Mouse (Mus musculus) lung, embryonic 15.5 days (tissue): Measurements from ENCODE around the gene Pdzph1. TPM values are rescaled to one million over a fixed set of nuclear protein-coding genes. Genes with fewer than 3 reads are reported as not detected.

Experiments used
- ATAC-seq: fragments of 200-750 bp; cut with Nextera tagmentation; 2 replicates; pipeline ENCODE4 v1.8.0; 2017; ENCODE audit warnings: moderate number of reproducible peaks, borderline replicate concordance; ENCODE audit not compliant: low FRiP score, low TSS enrichment; ENCODE audit errors: extremely low read depth
- H3K27ac ChIP-seq: fragments of 300-500 bp; sonication (generic); 2 replicates; pipeline ENCODE4 v1.5.1; 2015; ENCODE audit warnings: moderate library complexity, mild to moderate bottlenecking, inconsistent platforms
- H3K27me3 ChIP-seq: fragments of 300-500 bp; sonication (generic); 2 replicates; pipeline ENCODE4 v1.6.1; 2015; ENCODE audit warnings: inconsistent platforms
- H3K36me3 ChIP-seq: fragments of 300-500 bp; sonication (generic); 2 replicates; pipeline ENCODE4 v1.6.1; 2015; ENCODE audit warnings: inconsistent platforms
- H3K4me1 ChIP-seq: fragments of 300-500 bp; sonication (generic); 2 replicates; pipeline ENCODE4 v1.6.1; 2015; ENCODE audit warnings: inconsistent platforms
- H3K4me2 ChIP-seq: fragments of 300-500 bp; sonication (generic); 2 replicates; pipeline ENCODE4 v1.6.1; 2015; ENCODE audit warnings: inconsistent platforms, mild to moderate bottlenecking, moderate library complexity
- H3K4me3 ChIP-seq: fragments of 300-500 bp; sonication (generic); 2 replicates; pipeline ENCODE4 v1.5.1; 2015; ENCODE audit warnings: mild to moderate bottlenecking, inconsistent platforms
- H3K9ac ChIP-seq: fragments of 300-500 bp; sonication (generic); 2 replicates; pipeline ENCODE4 v1.6.1; 2015; ENCODE audit warnings: inconsistent platforms
- H3K9me3 ChIP-seq: fragments of 300-500 bp; sonication (generic); 2 replicates; pipeline ENCODE4 v1.6.1; 2016; ENCODE audit warnings: inconsistent platforms
- WGBS: fragments of 180-500 bp; shearing (Covaris S2); methylation state at CpG from one replicate; pipeline ENCODE4 v1.1.7; 2015; 5-methylcytosine and 5-hydroxymethylcytosine counted together
- polyA plus RNA-seq: library from polyadenylated mRNA; unstranded; fragments of >200 nt; fragmentation: Nextera tagmentation; extraction: Ambion mirVana; gene quantifications from 2 replicates; pipeline ENCODE4 v1.2.1, GENCODE M21; 2015

Pdzph1 gene
- not detected in 2 replicates for polyA plus RNA-seq

DNA sequence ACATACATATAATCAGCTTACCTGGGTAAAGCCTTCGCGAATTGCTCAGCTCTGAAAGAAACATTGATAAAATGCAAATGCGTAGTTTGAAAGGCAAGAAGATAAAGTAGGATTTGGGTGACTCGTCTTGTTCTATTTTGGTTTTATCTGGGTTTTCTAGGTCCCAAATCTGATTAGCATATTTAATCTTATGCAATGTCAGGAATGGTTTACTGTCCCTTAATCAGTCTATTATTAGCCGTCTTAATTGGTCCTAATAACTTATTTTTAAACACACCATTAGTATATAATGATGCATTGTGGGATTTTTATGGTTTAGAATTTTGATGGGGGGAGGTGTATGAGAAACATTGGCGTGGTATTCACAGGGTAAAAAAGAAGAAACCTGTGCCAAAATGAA lies at the start of gene Pdzph1:
TSS of gene Pdzph1 (minus strand) at position 101 of the 400 bp plus-strand sequence.
- ATAC-seq: no peak
- H3K36me3 ChIP-seq: no peaks in the 10 kb centered on the region
- no peak within 1 kb of the TSS for H3K9ac ChIP-seq
- H3K4me1 ChIP-seq: no peaks in the 10 kb centered on the region
- H3K27me3 ChIP-seq: no peaks in the 10 kb centered on the region
- 78% methylated on average over 6 of the region's 6 CpGs for WGBS
- no peaks in the 10 kb centered on the region for H3K9me3 ChIP-seq
- H3K4me2 ChIP-seq: no peak within 1 kb of the TSS
- H3K27ac ChIP-seq: no peak within 1 kb of the TSS
- no peak within 1 kb of the TSS for H3K4me3 ChIP-seq

DNA sequence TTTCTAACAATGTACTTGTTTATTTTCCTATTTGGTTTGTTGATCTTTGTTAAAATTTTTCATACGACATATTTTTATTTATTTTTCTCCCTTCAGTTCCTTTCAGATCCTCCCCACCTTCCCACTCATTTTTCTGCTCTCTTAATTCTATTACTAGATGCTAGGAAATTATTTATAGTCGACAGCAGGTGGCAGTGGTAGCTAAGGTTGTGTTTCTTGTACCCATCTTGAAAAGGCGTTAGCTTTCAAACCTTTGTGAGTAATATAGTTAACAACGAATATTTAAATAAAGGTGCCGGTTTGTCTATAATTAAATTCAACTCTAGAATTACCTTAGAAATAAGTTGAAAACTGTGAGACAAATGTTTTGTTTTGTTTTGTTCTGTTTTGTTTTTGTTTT lies 48.6 kb upstream of the Pdzph1 start:
- Histone ChIP-seq H3K9me3 (no peaks in the 10 kb centered on the region), H3K36me3 (no peaks in the 10 kb centered on the region), H3K9ac (no peak overlapping the region), H3K4me2 (no peak overlapping the region), H3K4me1 (no peaks in the 10 kb centered on the region), H3K27ac (no peak overlapping the region), H3K4me3 (no peak overlapping the region), H3K27me3 (no peaks in the 10 kb centered on the region)
- WGBS: 49% methylated on average over 5 of the region's 5 CpGs
- no peak for ATAC-seq

DNA sequence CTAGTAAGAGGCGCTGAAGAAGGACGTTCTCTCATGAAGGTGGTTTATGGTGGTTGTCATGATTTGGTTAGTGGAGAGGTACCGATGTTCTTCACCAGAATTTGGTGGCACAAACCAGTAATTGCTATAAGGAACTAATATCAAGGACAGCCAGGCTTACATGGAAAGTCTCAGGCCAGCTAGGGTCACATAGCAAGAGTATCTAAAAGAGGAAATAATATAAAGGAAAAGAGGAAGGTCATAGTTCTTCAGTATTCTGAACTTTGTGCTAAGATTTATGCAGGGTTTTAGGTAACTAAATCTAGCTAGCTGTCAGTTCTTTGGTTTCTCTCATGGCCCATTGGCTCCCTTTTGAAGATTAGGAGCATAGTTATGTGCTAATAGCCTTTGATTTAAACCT lies 42.3 kb upstream of the Pdzph1 start:
- WGBS: 84% methylated on average over 3 of the region's 3 CpGs
- H3K4me1 ChIP-seq: no peaks in the 10 kb centered on the region
- no peaks in the 10 kb centered on the region for H3K9me3 ChIP-seq
- H3K4me3 ChIP-seq: no peak overlapping the region
- H3K27ac ChIP-seq: no peak overlapping the region
- no peaks in the 10 kb centered on the region for H3K27me3 ChIP-seq
- H3K36me3 ChIP-seq: no peaks in the 10 kb centered on the region
- H3K4me2 ChIP-seq: no peak overlapping the region
- ATAC-seq: no peak
- H3K9ac ChIP-seq: no peak overlapping the region

DNA sequence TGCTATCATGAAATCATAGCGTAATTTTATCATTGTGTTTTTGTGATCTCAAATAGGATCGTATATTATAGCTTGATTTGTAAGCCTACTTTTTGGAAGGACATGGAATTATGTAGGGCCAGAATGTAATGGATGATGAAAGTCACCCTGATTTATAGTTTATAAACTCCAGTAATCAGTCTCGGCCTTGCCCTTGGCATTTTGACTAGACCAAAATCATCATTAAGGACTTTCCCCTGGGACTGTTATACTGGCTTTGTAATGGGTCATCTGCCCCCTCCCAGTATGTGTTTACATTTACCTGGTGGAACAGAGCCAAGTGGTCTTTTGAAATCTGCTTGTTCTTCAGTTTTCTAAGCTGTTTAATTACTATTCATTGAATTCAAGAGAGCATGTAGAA lies 35.2 kb upstream of the Pdzph1 start:
- 71% methylated on average over 3 of the region's 3 CpGs for WGBS
- ATAC-seq: no peak
- H3K9me3 ChIP-seq: no peaks in the 10 kb centered on the region
- H3K9ac ChIP-seq: no peak overlapping the region
- H3K4me3 ChIP-seq: no peak overlapping the region
- H3K27me3 ChIP-seq: no peaks in the 10 kb centered on the region
- H3K4me2 ChIP-seq: no peak overlapping the region
- no peaks in the 10 kb centered on the region for H3K36me3 ChIP-seq
- H3K27ac ChIP-seq: no peak overlapping the region
- H3K4me1 ChIP-seq: no peaks in the 10 kb centered on the region

DNA sequence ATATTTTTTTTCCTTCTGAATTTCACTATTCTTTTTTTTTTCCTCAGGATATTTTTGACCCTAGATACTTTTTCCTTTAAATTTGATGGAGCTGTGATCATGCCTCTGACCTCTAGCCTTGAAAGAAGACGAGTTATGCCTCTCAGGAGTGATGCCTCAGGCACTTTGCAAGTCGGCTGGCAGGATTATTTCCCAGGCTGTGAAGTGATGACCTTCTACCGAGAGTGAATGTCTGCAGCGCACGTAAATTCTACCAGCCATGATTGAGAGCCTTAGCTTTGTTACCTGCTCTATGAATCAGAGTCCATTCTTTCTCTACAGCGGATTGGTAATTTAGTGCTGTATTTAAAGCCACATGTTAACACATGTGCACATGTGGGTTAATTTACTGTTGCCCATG lies 33.3 kb upstream of the Pdzph1 start:
- Histone ChIP-seq H3K4me1 (no peaks in the 10 kb centered on the region), H3K27ac (no peak overlapping the region), H3K27me3 (no peaks in the 10 kb centered on the region), H3K9ac (no peak overlapping the region), H3K4me3 (no peak overlapping the region), H3K4me2 (no peak overlapping the region), H3K36me3 (no peaks in the 10 kb centered on the region), H3K9me3 (no peaks in the 10 kb centered on the region)
- ATAC-seq: no peak
- WGBS: 42% methylated on average over 6 of the region's 6 CpGs

DNA sequence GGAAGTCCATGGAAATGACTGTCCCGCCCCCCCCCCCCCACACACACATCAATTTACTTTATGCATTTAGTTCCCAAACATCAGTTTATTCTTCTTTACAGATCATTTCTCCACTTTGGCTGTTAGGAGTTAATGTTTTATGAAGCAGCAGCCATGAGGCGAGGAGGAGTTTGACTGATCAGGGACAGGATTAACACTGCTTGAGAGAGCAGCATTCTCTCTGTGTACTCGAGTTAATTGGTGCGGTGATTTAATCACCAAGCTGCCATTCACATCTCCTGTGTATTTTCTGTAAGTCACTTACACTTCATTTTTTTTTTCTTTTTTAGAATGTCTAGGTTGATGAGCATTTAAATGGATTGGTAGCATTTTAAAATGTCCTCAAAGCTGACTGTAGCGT lies 32.8 kb upstream of the Pdzph1 start:
- no peaks in the 10 kb centered on the region for H3K4me1 ChIP-seq
- no peak overlapping the region for H3K9ac ChIP-seq
- H3K27ac ChIP-seq: no peak overlapping the region
- H3K4me3 ChIP-seq: no peak overlapping the region
- no peak overlapping the region for H3K4me2 ChIP-seq
- no peaks in the 10 kb centered on the region for H3K36me3 ChIP-seq
- WGBS: 46% methylated on average over 4 of the region's 5 CpGs
- H3K9me3 ChIP-seq: no peaks in the 10 kb centered on the region
- H3K27me3 ChIP-seq: no peaks in the 10 kb centered on the region
- no peak for ATAC-seq

GRCm38 (mm10) chr17:59018666-59019065 lies 27.5 kb upstream of the Pdzph1 start:
- no peak for ATAC-seq
- WGBS: 93% methylated on average over 4 of the region's 4 CpGs
- H3K9me3 ChIP-seq: no peaks in the 10 kb centered on the region

GRCm38 (mm10) chr17:59013091-59013459 lies 21.9 kb upstream of the Pdzph1 start, which contains the start of gene Nudt12:
Nudt12 (minus strand) TSS chr17:59013372.
- Histone ChIP-seq H3K4me2 (peak within 1 kb of the TSS; percentile 77), H3K27me3 (no peaks in the 10 kb centered on the region), H3K4me1 (no peaks in the 10 kb centered on the region), H3K27ac (no peak within 1 kb of the TSS; the same call in 1 of the 2 replicates), H3K36me3 (no peaks in the 10 kb centered on the region), H3K9me3 (no peaks in the 10 kb centered on the region), H3K4me3 (peak within 1 kb of the TSS; percentile 50), H3K9ac (peak within 1 kb of the TSS; percentile 60)
- under 1% methylated on average over 22 of the region's 22 CpGs for WGBS
- peak; percentile 89; the same call in 1 of the 2 replicates for ATAC-seq

More at GRCm38 (mm10) chr17:59018666-59019065, 27.5 kb upstream of the Pdzph1 start:
- Histone ChIP-seq H3K27me3 (no peaks in the 10 kb centered on the region), H3K27ac (no peak overlapping the region), H3K36me3 (no peaks in the 10 kb centered on the region), H3K9ac (no peak overlapping the region), H3K4me3 (no peak overlapping the region), H3K4me1 (no peaks in the 10 kb centered on the region), H3K4me2 (no peak overlapping the region)

- ATAC-seq: peak; percentile 43; the same call in 1 of the 2 replicates
- no peak overlapping the region; the same call in 1 of the 2 replicates for H3K27ac ChIP-seq
- no peaks in the 10 kb centered on the region for H3K9me3 ChIP-seq
- H3K27me3 ChIP-seq: no peaks in the 10 kb centered on the region
- peak overlapping the region; percentile 77 for H3K4me2 ChIP-seq
- H3K36me3 ChIP-seq: no peaks in the 10 kb centered on the region
- peak overlapping the region; percentile 60 for H3K9ac ChIP-seq
- peak overlapping the region; percentile 50 for H3K4me3 ChIP-seq
- no peaks in the 10 kb centered on the region for H3K4me1 ChIP-seq
- WGBS: 8% methylated on average over 15 of the region's 15 CpGs
Observed at GRCm38 (mm10) chr17:59012421-59013090, 21.4 kb upstream of the Pdzph1 start.

- 80% methylated on average over 13 of the region's 13 CpGs for WGBS
- ATAC-seq: no peak
- H3K9me3 ChIP-seq: no peaks in the 10 kb centered on the region
- H3K4me2 ChIP-seq: no peak overlapping the region
- H3K27ac ChIP-seq: no peak overlapping the region
- H3K27me3 ChIP-seq: no peaks in the 10 kb centered on the region
- H3K36me3 ChIP-seq: no peaks in the 10 kb centered on the region
- no peak overlapping the region for H3K4me3 ChIP-seq
- no peak overlapping the region for H3K9ac ChIP-seq
- H3K4me1 ChIP-seq: no peaks in the 10 kb centered on the region
Observed at GRCm38 (mm10) chr17:59011546-59012307, 20.6 kb upstream of the Pdzph1 start.

DNA sequence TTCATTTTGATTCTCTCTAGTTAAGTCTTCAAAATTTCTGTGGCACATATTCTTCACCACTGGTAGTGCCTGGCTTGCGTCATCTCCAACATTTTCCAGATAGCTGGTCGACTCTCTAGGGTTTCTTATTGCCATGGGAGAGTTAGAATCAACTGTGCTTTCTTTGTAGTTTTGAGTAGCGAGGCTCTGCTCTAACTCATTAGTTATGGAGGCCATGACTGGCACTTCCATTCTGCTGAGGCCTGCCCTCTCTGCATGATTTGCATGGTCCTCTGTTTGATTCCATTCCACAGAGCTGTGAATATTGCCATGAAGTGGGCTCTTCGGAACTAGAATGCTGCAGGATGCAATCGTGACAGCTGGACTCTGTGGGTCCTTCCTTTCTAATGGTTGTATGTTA lies 17.9 kb downstream of the Pdzph1 start:
- Histone ChIP-seq H3K9ac (no peak overlapping the region), H3K4me1 (no peaks in the 10 kb centered on the region), H3K4me2 (no peak overlapping the region), H3K36me3 (no peaks in the 10 kb centered on the region), H3K27ac (no peak overlapping the region), H3K9me3 (no peaks in the 10 kb centered on the region), H3K4me3 (no peak overlapping the region), H3K27me3 (no peaks in the 10 kb centered on the region)
- no peak for ATAC-seq
- WGBS: 74% methylated on average over 5 of the region's 5 CpGs

- Histone ChIP-seq H3K36me3 (no peaks in the 10 kb centered on the region), H3K9me3 (no peaks in the 10 kb centered on the region), H3K27me3 (no peaks in the 10 kb centered on the region), H3K9ac (no peak overlapping the region), H3K4me1 (no peaks in the 10 kb centered on the region), H3K4me3 (no peak overlapping the region), H3K27ac (no peak overlapping the region), H3K4me2 (no peak overlapping the region)
- ATAC-seq: no peak
- 30% methylated on average over 3 of the region's 3 CpGs for WGBS
Observed at GRCm38 (mm10) chr17:58959905-58960304, 31.3 kb downstream of the Pdzph1 start.
